Comparison of ENCODE assay signal across 19 mouse cellular contexts in the genomic region with DNA sequence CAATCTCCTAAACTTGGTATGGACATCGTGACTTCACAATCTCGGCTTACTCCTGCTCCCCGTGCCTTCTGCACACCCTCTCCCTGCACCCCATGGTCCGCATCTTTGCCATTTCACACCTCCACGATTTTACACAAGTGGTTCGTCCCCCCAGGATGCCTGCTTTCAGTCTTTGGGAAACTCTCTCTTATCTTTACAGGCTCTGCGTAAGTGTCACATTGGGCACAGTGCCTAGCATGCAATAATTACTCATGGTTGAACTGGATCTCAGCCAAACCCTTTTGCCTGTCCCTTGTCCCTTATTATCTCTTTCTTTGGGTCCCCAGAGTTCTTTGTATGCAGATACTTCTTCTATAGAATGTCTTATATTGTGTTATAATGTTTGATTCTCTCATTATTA.
DNase-seq lines count a peak whose midpoint lies in the region; ATAC-seq and TF ChIP-seq lines count a peak whose summit lies in the region.
"Had no signal": no experiment of that assay in that cellular context is flagged by ENCODE, and none has a peak within 500 bp of the region (broad histone marks: within the 10 kb centered on the region; RNA-seq: fewer than 3 reads in every experiment).

No protein-coding gene starts in this region.

- H3K79me2 ChIP-seq in heart, adult 2 months (replicated peaks; ENCODE audit: control insufficient read depth, insufficient read depth, low read length) = no peaks in the 10 kb centered on the region

- H3K27me3 ChIP-seq in heart, adult 2 months (ENCODE audit: control insufficient read depth, insufficient read depth, low read length) = no peaks in the 10 kb centered on the region
- H3K27me3 ChIP-seq: liver, embryonic 15.5 days; neural tube, embryonic 13.5 days had no signal

- no peak for TF ChIP-seq EP300 in heart, adult 2 months (IDR thresholded peaks at IDR 0.05; ENCODE audit: insufficient read depth, low read depth, low read length)

- TF ChIP-seq CTCF in heart, adult 2 months (IDR thresholded peaks at IDR 0.05) = no peak

- no peak for ATAC-seq in cerebellum, adult (ENCODE audit: insufficient number of reproducible peaks, low FRiP score, low TSS enrichment)
- ATAC-seq: forebrain, postnatal 0 days had no signal

- no peaks in the 10 kb centered on the region for H3K36me3 ChIP-seq in heart, adult 2 months (ENCODE audit: control insufficient read depth, insufficient read depth, low read length)
- H3K36me3 ChIP-seq: embryonic facial prominence, embryonic 10.5 days; limb, embryonic 13.5 days; liver, embryonic 15.5 days; neural tube, embryonic 13.5 days had no signal

- H3K4me3 ChIP-seq in heart, adult 2 months = no peak overlapping the region
- H3K4me3 ChIP-seq: embryonic facial prominence, embryonic 10.5 days; erythroblast, embryonic 14.5 days; limb, embryonic 13.5 days; liver, embryonic 15.5 days; neural tube, embryonic 13.5 days had no signal

- intact Hi-C loops in heart, postnatal 10 days (cut with DNase I) = no loop called here
- intact Hi-C loops in heart, adult 2 months (cut with DNase I) = no loop called here

- peak; percentile 33 to 41 for DNase-seq in cerebellum, postnatal 10 days
- DNase-seq in heart, postnatal 10 days = peak; percentile 32 to 44
- no peak for DNase-seq in heart, adult 2 months
- peak; percentile 70 for DNase-seq in retina, postnatal 1 day
- DNase-seq in retina, embryonic 14.5 days (ENCODE audit: low spot score) = no peak
- DNase-seq in adrenal gland, postnatal 36 days = peak; percentile 26 to 40
- DNase-seq in left cerebral cortex, adult 11 months (ENCODE audit: low spot score) = no peak
- DNase-seq: cerebellum, postnatal 25 days; forebrain, postnatal 0 days; kidney, adult 8-10 months; kidney, postnatal 36 days; layer of hippocampus, postnatal 36 days; right cerebral cortex, postnatal 4 days had no signal

- H3K9ac ChIP-seq in heart, adult 2 months (ENCODE audit: low read depth, low read length) = no peak overlapping the region
- H3K9ac ChIP-seq: forebrain, postnatal 0 days; limb, embryonic 13.5 days; liver, embryonic 15.5 days; neural tube, embryonic 13.5 days had no signal

- 20% methylated on average over 7 of the region's 7 CpGs for WGBS in heart, adult 2 months

- no peak for TF ChIP-seq POLR2A in heart, adult 2 months (IDR thresholded peaks at IDR 0.05; ENCODE audit: insufficient read depth, low read depth, low read length)

- no peak overlapping the region for H3K27ac ChIP-seq in heart, adult 2 months
- H3K27ac ChIP-seq: embryonic facial prominence, embryonic 10.5 days; limb, embryonic 13.5 days; liver, embryonic 15.5 days; neural tube, embryonic 13.5 days had no signal

- H3K4me1 ChIP-seq in heart, adult 2 months (ENCODE audit: control insufficient read depth, insufficient read depth, low read length) = peaks cover 3% of the 10 kb centered on the region
- H3K4me1 ChIP-seq: liver, embryonic 15.5 days had no signal

Comparison
In these comparisons a context has a peak if more than half of its experiments do, and no peak if none do; other contexts are left out.
1. DNase-seq: peak in cerebellum, postnatal 10 days (2 of 2), heart, postnatal 10 days (2 of 2), retina, postnatal 1 day (single experiment) and adrenal gland, postnatal 36 days (2 of 2); none in heart, adult 2 months (0 of 2), retina, embryonic 14.5 days (single experiment) and left cerebral cortex, adult 11 months (single experiment).